Mouse (Mus musculus): ENCODE measurements at regions not wholly inside any gene's neighbourhood (a gene's known extent, or its start where the extent isn't known, plus 50 kb on each side); places are given as distances from the start of the nearest gene placed in this dataset.

GRCm38 (mm10) chr3:79996803-79997202 is 112.5 kb downstream of the Fam198b start:
- Histone ChIP-seq H3K9ac (ENCODE audit: low read depth, low read length) (no peak overlapping the region), H3K4me3 (ENCODE audit: low read depth, low read length) (no peak overlapping the region), H3K27me3 (ENCODE audit: control insufficient read depth, insufficient read depth, low read length) (no peaks in the 10 kb centered on the region), H3K9me3 (replicated peaks; ENCODE audit: control insufficient read depth, low read length) (no peaks in the 10 kb centered on the region), H3K27ac (ENCODE audit: low read depth, low read length) (no peak overlapping the region), H3K4me2 (no peak overlapping the region), H3K36me3 (ENCODE audit: control insufficient read depth, insufficient read depth, low read length) (no peaks in the 10 kb centered on the region), H3K4me1 (ENCODE audit: control insufficient read depth, insufficient read depth, low read length) (peaks cover 21% of the 10 kb centered on the region)
- no peak for ATAC-seq (replicated peaks; ENCODE audit: insufficient number of reproducible peaks, low FRiP score, low TSS enrichment)
- WGBS (ENCODE audit: insufficient replicate concordance), result 68% methylated on average over 3 of the region's 3 CpGs

- 87% methylated on average over 6 of the region's 6 CpGs for WGBS (ENCODE audit: insufficient replicate concordance)
- H3K4me2 ChIP-seq, result no peak overlapping the region
- no peaks in the 10 kb centered on the region for H3K36me3 ChIP-seq (ENCODE audit: control insufficient read depth, insufficient read depth, low read length)
- H3K9me3 ChIP-seq (replicated peaks; ENCODE audit: control insufficient read depth, low read length), result no peaks in the 10 kb centered on the region
- no peak overlapping the region for H3K27ac ChIP-seq (ENCODE audit: low read depth, low read length)
- H3K4me1 ChIP-seq (ENCODE audit: control insufficient read depth, insufficient read depth, low read length), result peaks cover 9% of the 10 kb centered on the region
- no peak for ATAC-seq (replicated peaks; ENCODE audit: insufficient number of reproducible peaks, low FRiP score, low TSS enrichment)
- no peak overlapping the region for H3K9ac ChIP-seq (ENCODE audit: low read depth, low read length)
- no peak overlapping the region for H3K4me3 ChIP-seq (ENCODE audit: low read depth, low read length)
- no peaks in the 10 kb centered on the region for H3K27me3 ChIP-seq (ENCODE audit: control insufficient read depth, insufficient read depth, low read length)
Observed at GRCm38 (mm10) chr3:80002335-80002734, 118.0 kb downstream of the Fam198b start.

- Histone ChIP-seq H3K9ac (ENCODE audit: low read depth, low read length) (no peak overlapping the region), H3K27ac (ENCODE audit: low read depth, low read length) (no peak overlapping the region), H3K4me1 (ENCODE audit: control insufficient read depth, insufficient read depth, low read length) (peaks cover 9% of the 10 kb centered on the region), H3K36me3 (ENCODE audit: control insufficient read depth, insufficient read depth, low read length) (no peaks in the 10 kb centered on the region), H3K9me3 (replicated peaks; ENCODE audit: control insufficient read depth, low read length) (no peaks in the 10 kb centered on the region), H3K4me3 (ENCODE audit: low read depth, low read length) (no peak overlapping the region), H3K4me2 (no peak overlapping the region), H3K27me3 (ENCODE audit: control insufficient read depth, insufficient read depth, low read length) (no peaks in the 10 kb centered on the region)
- ATAC-seq (replicated peaks; ENCODE audit: insufficient number of reproducible peaks, low FRiP score, low TSS enrichment), result no peak
- 62% methylated on average over 5 of the region's 5 CpGs for WGBS (ENCODE audit: insufficient replicate concordance)
Observed at GRCm38 (mm10) chr3:80003300-80004090, 119.2 kb downstream of the Fam198b start.

GRCm38 (mm10) chr3:80004556-80004955 is 120.2 kb downstream of the Fam198b start:
- Histone ChIP-seq H3K9me3 (replicated peaks; ENCODE audit: control insufficient read depth, low read length) (no peaks in the 10 kb centered on the region), H3K27me3 (ENCODE audit: control insufficient read depth, insufficient read depth, low read length) (no peaks in the 10 kb centered on the region), H3K36me3 (ENCODE audit: control insufficient read depth, insufficient read depth, low read length) (no peaks in the 10 kb centered on the region), H3K4me1 (ENCODE audit: control insufficient read depth, insufficient read depth, low read length) (peaks cover 9% of the 10 kb centered on the region), H3K27ac (ENCODE audit: low read depth, low read length) (no peak overlapping the region), H3K9ac (ENCODE audit: low read depth, low read length) (no peak overlapping the region), H3K4me3 (ENCODE audit: low read depth, low read length) (no peak overlapping the region), H3K4me2 (no peak overlapping the region)
- WGBS (ENCODE audit: insufficient replicate concordance), result 83% methylated on average over 3 of the region's 3 CpGs
- no peak for ATAC-seq (replicated peaks; ENCODE audit: insufficient number of reproducible peaks, low FRiP score, low TSS enrichment)

- Histone ChIP-seq H3K4me1 (ENCODE audit: control insufficient read depth, insufficient read depth, low read length) (peaks cover 9% of the 10 kb centered on the region), H3K36me3 (ENCODE audit: control insufficient read depth, insufficient read depth, low read length) (no peaks in the 10 kb centered on the region), H3K9me3 (replicated peaks; ENCODE audit: control insufficient read depth, low read length) (no peaks in the 10 kb centered on the region), H3K27me3 (ENCODE audit: control insufficient read depth, insufficient read depth, low read length) (no peaks in the 10 kb centered on the region), H3K27ac (ENCODE audit: low read depth, low read length) (no peak overlapping the region), H3K9ac (ENCODE audit: low read depth, low read length) (no peak overlapping the region), H3K4me3 (ENCODE audit: low read depth, low read length) (no peak overlapping the region), H3K4me2 (no peak overlapping the region)
- no peak for ATAC-seq (replicated peaks; ENCODE audit: insufficient number of reproducible peaks, low FRiP score, low TSS enrichment)
- WGBS (ENCODE audit: insufficient replicate concordance), result 79% methylated on average over 3 of the region's 3 CpGs
Observed at GRCm38 (mm10) chr3:80004966-80005365, 120.6 kb downstream of the Fam198b start.

GRCm38 (mm10) chr3:80005371-80005770 is 121.0 kb downstream of the Fam198b start:
- Histone ChIP-seq H3K9me3 (replicated peaks; ENCODE audit: control insufficient read depth, low read length) (no peaks in the 10 kb centered on the region), H3K27ac (ENCODE audit: low read depth, low read length) (no peak overlapping the region), H3K4me2 (no peak overlapping the region), H3K9ac (ENCODE audit: low read depth, low read length) (no peak overlapping the region), H3K4me3 (ENCODE audit: low read depth, low read length) (no peak overlapping the region), H3K27me3 (ENCODE audit: control insufficient read depth, insufficient read depth, low read length) (no peaks in the 10 kb centered on the region), H3K36me3 (ENCODE audit: control insufficient read depth, insufficient read depth, low read length) (no peaks in the 10 kb centered on the region), H3K4me1 (ENCODE audit: control insufficient read depth, insufficient read depth, low read length) (peaks cover 9% of the 10 kb centered on the region)
- ATAC-seq (replicated peaks; ENCODE audit: insufficient number of reproducible peaks, low FRiP score, low TSS enrichment), result no peak
- WGBS (ENCODE audit: insufficient replicate concordance), result 85% methylated on average over 5 of the region's 5 CpGs

- 23% methylated on average over 5 of the region's 5 CpGs for WGBS (ENCODE audit: insufficient replicate concordance)
- Histone ChIP-seq H3K4me2 (no peak overlapping the region), H3K27me3 (ENCODE audit: control insufficient read depth, insufficient read depth, low read length) (no peaks in the 10 kb centered on the region), H3K9me3 (replicated peaks; ENCODE audit: control insufficient read depth, low read length) (no peaks in the 10 kb centered on the region), H3K9ac (ENCODE audit: low read depth, low read length) (no peak overlapping the region), H3K4me1 (ENCODE audit: control insufficient read depth, insufficient read depth, low read length) (peaks cover 9% of the 10 kb centered on the region), H3K36me3 (ENCODE audit: control insufficient read depth, insufficient read depth, low read length) (no peaks in the 10 kb centered on the region), H3K27ac (ENCODE audit: low read depth, low read length) (peak overlapping the region; percentile 59), H3K4me3 (ENCODE audit: low read depth, low read length) (no peak overlapping the region)
- ATAC-seq (replicated peaks; ENCODE audit: insufficient number of reproducible peaks, low FRiP score, low TSS enrichment), result peak; percentile 31; the same call in 1 of the 2 replicates
Observed at GRCm38 (mm10) chr3:80006263-80006662, 121.9 kb downstream of the Fam198b start.

- Histone ChIP-seq H3K36me3 (ENCODE audit: control insufficient read depth, insufficient read depth, low read length) (no peaks in the 10 kb centered on the region), H3K4me1 (ENCODE audit: control insufficient read depth, insufficient read depth, low read length) (peaks cover 9% of the 10 kb centered on the region), H3K4me3 (ENCODE audit: low read depth, low read length) (no peak overlapping the region), H3K9me3 (replicated peaks; ENCODE audit: control insufficient read depth, low read length) (no peaks in the 10 kb centered on the region), H3K27ac (ENCODE audit: low read depth, low read length) (no peak overlapping the region), H3K9ac (ENCODE audit: low read depth, low read length) (no peak overlapping the region), H3K27me3 (ENCODE audit: control insufficient read depth, insufficient read depth, low read length) (no peaks in the 10 kb centered on the region), H3K4me2 (no peak overlapping the region)
- 70% methylated on average over 4 of the region's 4 CpGs for WGBS (ENCODE audit: insufficient replicate concordance)
- ATAC-seq (replicated peaks; ENCODE audit: insufficient number of reproducible peaks, low FRiP score, low TSS enrichment), result no peak
Observed at GRCm38 (mm10) chr3:80007006-80007405, 122.7 kb downstream of the Fam198b start.

GRCm38 (mm10) chr3:80009275-80009674 is 124.9 kb downstream of the Fam198b start:
- Histone ChIP-seq H3K4me3 (ENCODE audit: low read depth, low read length) (no peak overlapping the region), H3K9me3 (replicated peaks; ENCODE audit: control insufficient read depth, low read length) (no peaks in the 10 kb centered on the region), H3K4me1 (ENCODE audit: control insufficient read depth, insufficient read depth, low read length) (peaks cover 9% of the 10 kb centered on the region), H3K36me3 (ENCODE audit: control insufficient read depth, insufficient read depth, low read length) (no peaks in the 10 kb centered on the region), H3K27me3 (ENCODE audit: control insufficient read depth, insufficient read depth, low read length) (no peaks in the 10 kb centered on the region), H3K4me2 (no peak overlapping the region), H3K27ac (ENCODE audit: low read depth, low read length) (no peak overlapping the region), H3K9ac (ENCODE audit: low read depth, low read length) (no peak overlapping the region)
- no peak for ATAC-seq (replicated peaks; ENCODE audit: insufficient number of reproducible peaks, low FRiP score, low TSS enrichment)
- 84% methylated on average over 1 of the region's 1 CpGs for whole genome bisulfite sequencing (ENCODE audit: insufficient replicate concordance)

Measured in heart, embryonic 11.5 days (tissue).